Mouse (Mus musculus) gastrocnemius, adult 2 months (tissue): ENCODE results near the gene Ttc36. TPM values are rescaled to one million over a fixed set of nuclear protein-coding genes. Genes with fewer than 3 reads are reported as not detected.

Experiments
- DNase-seq: peaks from one replicate; pipeline ENCODE4 v3.0.0; 2022
- H3K27ac ChIP-seq: fragments of 200-600 bp; 2 replicates; pipeline ENCODE4 v1.8.1; 2022; ENCODE audit warnings: mild to moderate bottlenecking
- H3K4me3 ChIP-seq: fragments of 200-600 bp; 2 replicates; pipeline ENCODE4 v1.8.1; 2022; ENCODE audit warnings: mild to moderate bottlenecking, moderate library complexity
- CTCF ChIP-seq: fragments of 200-600 bp; IDR thresholded peaks from 2 replicates; pipeline ENCODE4 v1.8.1; 2022; ENCODE audit warnings: antibody characterized with exemption, mild to moderate bottlenecking, moderate library complexity
- intact Hi-C: fragments of 180-260 bp; cut with DNase I; formaldehyde crosslinking; loops from one replicate; pipeline ENCODE4 v1.15.1; 2025
- long read RNA-seq, 2 experiments: library from polyadenylated mRNA; stranded (forward); transcript quantifications; one replicate each; pipeline ENCODE4 v2.0.0; 2021
- total RNA-seq, 2 experiments: library from RNA; stranded (reverse); gene quantifications; 2 replicates each; pipeline ENCODE4 v1.2.3; 2021

Ttc36 gene
- total RNA-seq: under 1 TPM; 0.25 to 0.41 TPM
- long read RNA-seq, experiment 1: 0 reads
- long read RNA-seq, experiment 2, partial matches to known transcripts: 1 of 1 reads
- long read RNA-seq, experiment 2, other reads (novel, unspliced or antisense): 0 of 1 reads

- intact Hi-C loops: no loop called here
- Histone ChIP-seq H3K27ac (no peak within 1 kb of the TSS), H3K4me3 (no peak within 1 kb of the TSS)
- no peak for DNase-seq
- no peak for TF ChIP-seq CTCF
Measured at GRCm38 (mm10) chr9:44802808-44803450, at the start of gene Ttc36. Ttc36 (minus strand) TSS chr9:44803072.

DNA sequence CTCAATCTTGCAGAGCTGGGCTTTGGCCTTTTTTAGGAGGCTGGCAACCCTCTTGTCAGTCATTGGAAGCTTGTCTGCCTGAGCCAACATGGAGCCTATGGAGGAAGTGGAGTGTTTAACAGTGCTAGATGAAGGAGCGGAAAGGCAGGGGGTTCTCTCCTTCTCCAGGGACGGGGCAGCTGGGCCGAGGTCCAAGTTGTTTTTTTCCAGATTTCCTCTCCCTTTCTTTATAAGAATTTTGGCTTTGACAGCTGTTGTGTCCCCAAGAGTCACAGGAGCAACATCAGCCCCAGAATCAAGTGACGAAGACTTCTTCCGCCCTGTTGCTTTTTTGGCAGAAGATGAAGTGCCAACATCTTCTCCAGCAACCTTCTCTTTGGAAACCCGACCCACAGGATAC lies 44.6 kb upstream of the Ttc36 start:
- Histone ChIP-seq H3K27ac (no peak overlapping the region), H3K4me3 (no peak overlapping the region)
- TF ChIP-seq CTCF: no peak
- intact Hi-C loops: no loop called here
- no peak for DNase-seq

GRCm38 (mm10) chr9:44841241-44841640 lies 38.4 kb upstream of the Ttc36 start:
- intact Hi-C loops: loop anchor here (2.0 to 5.0 kb wide), 3 partner anchors 40 to 80 kb away; partner anchors contain the start of genes Atp5l and Kmt2a
- TF ChIP-seq CTCF: peak; percentile 75
- DNase-seq: no peak
- Histone ChIP-seq H3K27ac (no peak overlapping the region; the same call in 1 of the 2 replicates), H3K4me3 (no peak overlapping the region)

DNA sequence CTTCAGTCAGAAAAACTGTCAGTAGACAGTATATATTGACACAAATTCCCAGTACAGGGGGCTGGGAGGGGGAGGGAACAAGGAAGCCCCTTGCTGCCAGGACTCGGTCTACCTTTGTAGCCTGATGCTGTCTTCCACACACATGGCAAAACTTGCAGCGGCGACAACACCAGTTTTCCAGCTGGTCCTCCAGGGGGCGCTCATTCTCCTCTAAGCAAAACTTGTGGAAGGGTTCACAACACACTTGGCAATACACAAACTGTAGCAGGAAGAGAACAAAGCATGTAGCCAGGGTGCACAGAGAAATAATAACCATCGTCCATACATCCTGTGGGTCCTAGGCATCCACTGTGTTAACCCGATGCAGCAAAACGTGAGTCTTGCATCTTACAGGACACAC lies 33.6 kb upstream of the Ttc36 start:
- Histone ChIP-seq H3K4me3 (no peak overlapping the region), H3K27ac (peak overlapping the region; percentile 38; the same call in 1 of the 2 replicates)
- DNase-seq: peak; percentile 86
- intact Hi-C loops: loop anchor here (1.0 kb wide), 1 partner anchor 131 kb away; no protein-coding TSS in a partner anchor
- peak; percentile 91 for TF ChIP-seq CTCF

DNA sequence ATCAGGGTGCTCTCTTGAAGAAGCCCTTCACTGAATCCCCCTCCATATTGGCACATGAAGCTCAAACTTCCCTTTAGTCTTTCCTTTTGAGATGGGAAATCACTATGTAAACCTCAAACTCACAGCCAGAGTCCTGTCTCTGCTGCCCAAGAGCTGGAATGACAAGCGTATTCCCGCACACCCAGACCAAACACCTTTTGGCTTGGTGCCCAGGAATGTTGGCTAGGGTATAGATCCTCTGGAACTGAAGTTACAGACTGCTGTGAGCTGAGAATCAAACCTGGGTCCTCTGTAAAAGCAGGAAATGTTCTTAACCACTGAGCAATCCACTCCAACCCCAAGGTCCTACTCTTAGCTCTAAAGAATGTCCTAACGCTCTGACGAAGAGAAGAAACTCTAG lies 29.5 kb upstream of the Ttc36 start:
- intact Hi-C loops: no loop called here
- TF ChIP-seq CTCF: no peak
- DNase-seq: peak; percentile 42
- Histone ChIP-seq H3K27ac (no peak overlapping the region), H3K4me3 (no peak overlapping the region)

- Histone ChIP-seq H3K4me3 (no peak overlapping the region), H3K27ac (no peak overlapping the region)
- TF ChIP-seq CTCF: no peak
- intact Hi-C loops: no loop called here
- no peak for DNase-seq
Measured at GRCm38 (mm10) chr9:44830506-44830905, 27.6 kb upstream of the Ttc36 start.

- H3K27ac ChIP-seq: no peak overlapping the region
- DNase-seq: no peak
- intact Hi-C loops: no loop called here
- H3K4me3 ChIP-seq: no peak overlapping the region
- no peak for TF ChIP-seq CTCF
Measured at GRCm38 (mm10) chr9:44828944-44829343, 26.1 kb upstream of the Ttc36 start.

- intact Hi-C loops: no loop called here
- DNase-seq: no peak
- no peak for TF ChIP-seq CTCF
- H3K27ac ChIP-seq: no peak overlapping the region
- H3K4me3 ChIP-seq: no peak overlapping the region
Measured at GRCm38 (mm10) chr9:44826660-44827059, 23.8 kb upstream of the Ttc36 start.

DNA sequence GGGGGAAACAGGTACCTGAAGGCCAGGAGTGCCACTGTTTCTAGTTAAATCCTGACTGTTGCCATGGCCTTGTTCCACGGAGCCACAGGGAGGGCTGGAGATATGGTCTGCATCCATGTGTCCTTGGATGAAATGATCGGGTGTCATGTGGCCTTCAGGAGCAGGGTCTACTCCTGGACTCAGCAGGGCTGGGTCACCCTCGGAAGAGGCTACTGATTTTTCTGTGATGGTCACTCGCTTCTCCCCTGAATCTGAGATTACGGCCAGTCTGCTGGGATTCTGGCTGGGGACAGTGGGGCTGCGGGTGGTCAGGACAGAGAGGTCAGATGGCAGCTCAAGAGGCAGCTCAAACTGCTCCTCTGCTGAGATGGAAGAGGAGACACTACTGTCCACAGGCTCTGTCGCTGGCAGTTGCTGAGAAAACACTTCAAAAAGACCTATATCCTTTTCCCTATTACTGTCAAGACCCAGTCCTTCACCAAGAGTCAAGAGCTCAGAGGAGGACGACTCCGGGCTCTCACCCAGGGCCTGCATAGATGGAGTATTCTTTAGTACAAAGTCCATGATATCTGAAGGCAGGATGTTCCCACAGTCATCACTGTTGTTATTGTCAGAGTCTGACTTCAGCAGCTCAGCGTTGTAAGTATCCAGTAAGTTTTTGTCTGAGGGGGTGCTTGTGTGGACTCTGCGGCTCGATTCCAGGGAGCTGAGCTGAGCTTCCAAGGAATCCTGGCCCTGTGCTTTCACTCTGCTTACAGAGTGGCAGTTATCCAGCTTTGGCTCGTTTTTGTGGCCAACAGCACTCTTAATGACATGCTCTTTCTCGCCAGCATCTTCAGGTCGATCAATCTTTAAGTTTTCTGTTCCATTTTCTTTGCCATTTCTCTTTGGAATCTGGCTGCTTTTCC lies 17.3 kb upstream of the Ttc36 start:
- Histone ChIP-seq H3K27ac (peak overlapping the region; percentile 20; the same call in 1 of the 2 replicates), H3K4me3 (no peak overlapping the region)
- TF ChIP-seq CTCF: no peak
- intact Hi-C loops: no loop called here
- peak; percentile 48 for DNase-seq

DNA sequence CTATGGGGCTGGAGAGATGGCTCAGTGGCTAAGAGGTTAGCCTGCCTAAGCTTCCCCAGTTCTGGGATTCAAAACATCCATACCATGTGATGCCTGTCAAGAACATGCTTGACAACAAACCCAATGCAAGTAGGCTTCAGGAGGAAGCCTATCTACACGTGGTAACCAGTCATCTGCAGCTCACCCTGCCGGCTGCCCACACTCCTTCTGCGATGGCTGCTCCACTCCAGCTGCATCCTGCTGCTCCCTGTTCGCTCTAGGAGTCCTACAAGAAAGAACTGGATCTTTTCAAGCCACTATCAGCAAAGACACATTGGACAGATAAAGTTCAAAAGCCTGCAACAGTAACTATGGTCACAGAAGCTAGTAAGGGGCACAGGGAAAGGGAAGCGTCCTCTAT lies 14.7 kb upstream of the Ttc36 start:
- no peak for DNase-seq
- intact Hi-C loops: no loop called here
- H3K4me3 ChIP-seq: no peak overlapping the region
- no peak for TF ChIP-seq CTCF
- H3K27ac ChIP-seq: no peak overlapping the region

DNA sequence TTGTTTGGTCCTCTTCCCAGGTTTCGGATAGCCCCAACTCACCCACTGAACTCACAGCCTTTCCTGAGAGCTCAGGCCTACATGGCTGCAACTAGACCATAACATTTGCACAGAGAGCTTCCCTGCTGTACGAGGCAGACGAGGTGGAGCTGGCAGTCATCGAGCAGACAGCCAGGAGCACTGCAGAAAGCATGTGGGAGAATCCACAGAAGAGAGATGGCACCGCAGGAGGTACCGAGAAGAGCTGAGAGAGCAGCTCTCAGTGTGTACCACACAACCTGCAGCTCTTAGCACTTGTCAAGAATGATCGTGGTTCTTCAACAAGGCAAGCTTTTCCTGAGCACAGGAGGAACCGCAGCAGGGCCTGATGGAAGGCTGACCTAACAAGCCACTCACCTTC lies 11.3 kb upstream of the Ttc36 start:
- no peak overlapping the region for H3K27ac ChIP-seq
- no peak for DNase-seq
- intact Hi-C loops: no loop called here
- TF ChIP-seq CTCF: no peak
- H3K4me3 ChIP-seq: no peak overlapping the region

DNA sequence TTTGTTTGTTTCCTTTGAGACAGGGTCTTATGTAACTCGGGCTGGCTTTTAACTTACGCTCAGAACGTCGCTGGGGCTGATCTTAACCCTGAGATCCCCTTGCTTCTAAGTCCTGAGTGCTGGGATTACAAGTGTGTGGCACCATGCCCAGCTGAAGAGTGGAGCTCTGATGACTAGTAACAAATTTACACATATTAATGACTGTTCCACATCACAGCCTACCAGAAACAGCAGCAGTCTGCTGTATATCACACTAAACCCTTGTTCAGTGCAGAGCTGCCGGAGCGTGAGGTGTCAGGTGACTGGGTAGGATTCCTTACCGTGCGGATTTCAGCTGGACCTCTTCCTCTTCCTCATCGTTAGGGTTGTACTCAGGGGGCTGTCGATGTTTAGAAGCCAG lies 7.4 kb upstream of the Ttc36 start:
- TF ChIP-seq CTCF: no peak
- no peak overlapping the region for H3K27ac ChIP-seq
- no peak overlapping the region for H3K4me3 ChIP-seq
- intact Hi-C loops: no loop called here
- DNase-seq: no peak

DNA sequence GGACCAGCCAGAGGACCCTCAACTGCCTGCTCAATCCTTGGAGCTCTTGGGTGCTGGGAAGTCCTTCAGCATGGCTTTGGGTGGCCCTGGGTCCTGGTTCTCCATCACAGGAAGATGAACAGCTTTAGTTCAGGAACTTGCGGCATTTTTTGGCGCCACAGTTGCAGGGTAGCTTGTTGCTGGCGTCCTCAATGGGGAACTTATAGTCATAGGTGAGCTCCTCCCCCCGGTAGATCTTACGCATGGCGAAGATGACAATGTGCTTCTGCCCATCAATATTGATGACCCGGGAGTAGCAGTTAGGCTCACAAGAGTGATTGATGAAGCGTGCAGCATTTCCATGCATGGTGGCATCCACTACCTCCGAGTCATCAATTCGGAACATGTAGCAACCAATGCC lies 4.9 kb upstream of the Ttc36 start:
- Histone ChIP-seq H3K4me3 (no peak overlapping the region), H3K27ac (no peak overlapping the region)
- no peak for DNase-seq
- intact Hi-C loops: no loop called here
- no peak for TF ChIP-seq CTCF
